12 mouse cellular contexts compared by ENCODE assay signal in the genomic region with DNA sequence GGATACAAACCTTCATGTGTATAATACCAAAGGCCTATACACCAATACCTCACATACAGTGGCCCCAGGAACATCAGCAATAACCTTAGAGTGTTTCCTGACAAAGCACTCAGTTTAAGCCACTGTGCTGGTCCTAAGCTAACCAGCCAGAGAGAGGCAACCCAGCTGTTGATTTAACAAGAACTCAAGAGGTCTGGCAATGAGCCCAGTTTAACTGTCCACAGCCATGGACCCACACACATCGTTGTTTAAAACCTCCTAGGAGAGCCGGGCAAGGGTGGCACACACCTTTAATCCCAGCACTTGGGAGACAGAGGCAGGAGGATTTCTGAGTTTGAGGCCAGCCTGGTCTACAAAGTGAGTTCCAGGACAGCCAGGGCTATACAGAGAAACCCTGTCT. TPM values are rescaled to one million over a fixed set of nuclear protein-coding genes. Genes with fewer than 3 reads are reported as not detected.
DNase-seq lines count a peak whose midpoint lies in the region; ATAC-seq and TF ChIP-seq lines count a peak whose summit lies in the region.
"Had no signal": no experiment of that assay in that cellular context is flagged by ENCODE, and none has a peak within 500 bp of the region (broad histone marks: within the 10 kb centered on the region; RNA-seq: fewer than 3 reads in every experiment).

No protein-coding gene starts in this region.

- H3K4me2 ChIP-seq in heart, embryonic 11.5 days, result no peak overlapping the region
- H3K4me2 ChIP-seq in kidney, postnatal 0 days (ENCODE audit: low read length), result no peak overlapping the region
- H3K4me2 ChIP-seq: embryonic facial prominence, embryonic 12.5 days had no signal

- intact Hi-C loops in gastrocnemius, postnatal 36 days (cut with DNase I), result no loop called here

- TF ChIP-seq CTCF in kidney, postnatal 0 days (IDR thresholded peaks at IDR 0.05; ENCODE audit: low read depth), result no peak
- no peak for TF ChIP-seq CTCF in MEL (IDR thresholded peaks at IDR 0.05 in 2 of 3, conservative IDR thresholded peaks at IDR 0.05 in 1 of 3; ENCODE audit: control insufficient read depth in 1 of 3, insufficient read depth in 1 of 3, low read depth in 2 of 3, low read length in 3 of 3, poor library complexity in 1 of 3, severe bottlenecking in 1 of 3)

- TF ChIP-seq EP300 in MEL (IDR thresholded peaks at IDR 0.05; ENCODE audit: low read depth in 1 of 2, low read length in 2 of 2), result no peak

- H3K79me2 ChIP-seq in MEL (ENCODE audit: control insufficient read depth, insufficient read depth, low read length, poor library complexity), result no peaks in the 10 kb centered on the region; the same call in 1 of the 2 replicates

- peaks cover 50% of the 10 kb centered on the region for H3K4me1 ChIP-seq in heart, embryonic 10.5 days
- H3K4me1 ChIP-seq in heart, embryonic 11.5 days (ENCODE audit: control insufficient read depth, insufficient read depth, low read length), result peaks cover 30% of the 10 kb centered on the region
- 0 out of 2 replicates have a peak, but pooled peaks cover 19% of the 10 kb centered on the region for H3K4me1 ChIP-seq in kidney, postnatal 0 days (replicated peaks; ENCODE audit: insufficient read depth, low read length)
- H3K4me1 ChIP-seq in MEL (ENCODE audit: control insufficient read depth in 1 of 2, insufficient read depth in 2 of 2, low read length in 2 of 2), result peaks cover 8 to 34% of the 10 kb centered on the region in 2 experiments

- 30% methylated on average over 2 of the region's 2 CpGs for WGBS in heart, embryonic 10.5 days
- WGBS in heart, embryonic 11.5 days (ENCODE audit: insufficient replicate concordance), result 19% methylated on average over 2 of the region's 2 CpGs
- WGBS in kidney, postnatal 0 days, result 29% methylated on average over 2 of the region's 2 CpGs

- no peaks in the 10 kb centered on the region for H3K9me3 ChIP-seq in heart, embryonic 10.5 days
- H3K9me3 ChIP-seq in heart, embryonic 11.5 days (replicated peaks; ENCODE audit: control insufficient read depth, low read length), result no peaks in the 10 kb centered on the region
- no peaks in the 10 kb centered on the region for H3K9me3 ChIP-seq in kidney, postnatal 0 days (replicated peaks; ENCODE audit: low read length)
- no peaks in the 10 kb centered on the region for H3K9me3 ChIP-seq in MEL (replicated peaks; ENCODE audit: insufficient read depth, low read length)
- H3K9me3 ChIP-seq: embryonic facial prominence, embryonic 12.5 days had no signal

- H3K27me3 ChIP-seq in heart, embryonic 10.5 days (ENCODE audit: insufficient read depth, poor library complexity, severe bottlenecking), result no peaks in the 10 kb centered on the region
- no peaks in the 10 kb centered on the region for H3K27me3 ChIP-seq in heart, embryonic 11.5 days (ENCODE audit: control insufficient read depth, insufficient read depth, low read length)
- no peaks in the 10 kb centered on the region for H3K27me3 ChIP-seq in kidney, postnatal 0 days (ENCODE audit: insufficient read depth, low read length)
- no peaks in the 10 kb centered on the region for H3K27me3 ChIP-seq in MEL (ENCODE audit: control insufficient read depth in 1 of 2, insufficient read depth in 2 of 2, low read length in 2 of 2)
- H3K27me3 ChIP-seq: embryonic facial prominence, embryonic 12.5 days had no signal

- H3K27ac ChIP-seq in heart, embryonic 10.5 days, result no peak overlapping the region
- H3K27ac ChIP-seq in heart, embryonic 11.5 days (ENCODE audit: low read depth, low read length), result no peak overlapping the region
- H3K27ac ChIP-seq in kidney, postnatal 0 days, result no peak overlapping the region
- no peak overlapping the region for H3K27ac ChIP-seq in MEL (ENCODE audit: control insufficient read depth, low read depth, low read length)
- H3K27ac ChIP-seq: embryonic facial prominence, embryonic 12.5 days had no signal

- no peak overlapping the region for H3K4me3 ChIP-seq in heart, embryonic 10.5 days
- no peak overlapping the region for H3K4me3 ChIP-seq in heart, embryonic 11.5 days (ENCODE audit: low read depth, low read length)
- H3K4me3 ChIP-seq in kidney, postnatal 0 days (replicated peaks; ENCODE audit: low read depth, low read length), result no peak overlapping the region
- no peak overlapping the region for H3K4me3 ChIP-seq in MEL (ENCODE audit: control insufficient read depth in 1 of 2, insufficient read depth in 1 of 2, low read depth in 2 of 2, low read length in 2 of 2)
- H3K4me3 ChIP-seq: embryonic facial prominence, embryonic 12.5 days had no signal

- no peaks in the 10 kb centered on the region for H3K36me3 ChIP-seq in heart, embryonic 10.5 days
- no peaks in the 10 kb centered on the region for H3K36me3 ChIP-seq in heart, embryonic 11.5 days (ENCODE audit: control insufficient read depth, insufficient read depth, low read length)
- H3K36me3 ChIP-seq in kidney, postnatal 0 days (ENCODE audit: insufficient read depth, low read length), result no peaks in the 10 kb centered on the region
- H3K36me3 ChIP-seq in MEL (ENCODE audit: control insufficient read depth in 1 of 2, insufficient read depth in 2 of 2, low read length in 2 of 2), result peaks cover 0 to 30% of the 10 kb centered on the region in 2 experiments; a peak in 2 of 4 replicates

- TF ChIP-seq POLR2A in MEL (IDR thresholded peaks at IDR 0.05; ENCODE audit: control insufficient read depth in 1 of 2, insufficient read depth in 1 of 2, low read depth in 1 of 2, low read length in 2 of 2, poor library complexity in 1 of 2), result no peak

- no peak overlapping the region for H3K9ac ChIP-seq in heart, embryonic 11.5 days (ENCODE audit: low read depth, low read length)
- H3K9ac ChIP-seq in kidney, postnatal 0 days (ENCODE audit: low read depth, low read length), result no peak overlapping the region
- no peak overlapping the region for H3K9ac ChIP-seq in MEL (ENCODE audit: control insufficient read depth, low read depth, low read length, poor library complexity, severe bottlenecking)
- H3K9ac ChIP-seq: embryonic facial prominence, embryonic 12.5 days had no signal

- TF ChIP-seq RAD21 in MEL (IDR thresholded peaks at IDR 0.05; ENCODE audit: low read depth, low read length), result no peak

- no peak for ATAC-seq in heart, embryonic 11.5 days (replicated peaks; ENCODE audit: insufficient number of reproducible peaks, low FRiP score, low TSS enrichment)
- no peak for ATAC-seq in kidney, postnatal 0 days (replicated peaks; ENCODE audit: low FRiP score, low read depth)

- peak; percentile 75 for DNase-seq in heart, embryonic 10.5 days (ENCODE audit: low spot score)
- DNase-seq in kidney, postnatal 0 days (ENCODE audit: low spot score), result peak; percentile 67
- DNase-seq in kidney, adult 18-20 months, result no peak
- DNase-seq in MEL (ENCODE audit: low read depth, low spot score), result peak; percentile 47
- DNase-seq in kidney, postnatal 14 days, result peak; percentile 67
- DNase-seq in gastrocnemius, postnatal 36 days, result no peak
- no peak for DNase-seq in adrenal gland, postnatal 4 days (ENCODE audit: low spot score in 2 of 2)
- DNase-seq: cerebellum, postnatal 14 days; right cerebral cortex, postnatal 25 days; thymus, postnatal 36 days had no signal

TF ChIP-seq in MEL, 35 proteins besides CTCF, POLR2A, EP300 and RAD21:
- TF ChIP-seq TBP (IDR thresholded peaks at IDR 0.05; ENCODE audit: low read depth, low read length) (no peak), ETS1 (IDR thresholded peaks at IDR 0.05; ENCODE audit: low read depth, low read length) (no peak), SMC3 (IDR thresholded peaks at IDR 0.05; ENCODE audit: low read depth, low read length) (no peak), HCFC1 (IDR thresholded peaks at IDR 0.05; ENCODE audit: low read depth, low read length) (0 out of 2 replicates have a peak, but pooled peaks have one; percentile 12)

RNA-seq across cellular contexts. Expression of a gene that starts 18.0 kb away (rescaled TPM):
- polyA plus RNA-seq in heart, embryonic 10.5 days (2016; fragmentation: Nextera tagmentation; extraction: Ambion mirVana), result 11.6 and 13.5 TPM in 2 replicates
- 11.2 and 13.4 TPM in 2 replicates for polyA plus RNA-seq in heart, embryonic 11.5 days (2014; fragmentation: Nextera tagmentation; extraction: Ambion mirVana)
- polyA plus RNA-seq in kidney, postnatal 0 days (2015; fragmentation: Nextera tagmentation; extraction: Ambion mirVana), result 20.5 and 22.1 TPM in 2 replicates
- total RNA-seq in MEL (2012; rRNA removed), result 5.3 and 5.7 TPM in 2 replicates
- polyA plus RNA-seq in MEL (2012; ENCODE audit: insufficient read depth in 1 of 2, insufficient read length in 2 of 2, low read depth in 1 of 2, low replicate concordance in 2 of 2, missing spikeins in 1 of 2), result 10 to 100 TPM in 1 of 2 experiments, not detected in 1; 12.1 TPM
- total RNA-seq in gastrocnemius, postnatal 36 days (2021), result under 1 TPM; 0.39 to 0.94 TPM
- 10 to 100 TPM; 21.3 to 26.5 TPM for total RNA-seq in adrenal gland, postnatal 4 days (2021)

Comparison
In these comparisons a context has a peak if more than half of its experiments do, and no peak if none do; other contexts are left out.
1. DNase-seq: peak in heart, embryonic 10.5 days (single experiment), kidney, postnatal 0 days (single experiment), MEL (single experiment) and kidney, postnatal 14 days (single experiment); none in kidney, adult 18-20 months (single experiment), gastrocnemius, postnatal 36 days (0 of 2) and adrenal gland, postnatal 4 days (0 of 2).